Mouse (Mus musculus) neural tube, embryonic 14.5 days (tissue): ENCODE measurements around the gene Tmem168. TPM values are rescaled to one million over a fixed set of nuclear protein-coding genes. Genes with fewer than 3 reads are reported as not detected.

Experiments
- ATAC-seq: fragments of 200-750 bp; cut with Nextera tagmentation; 2 replicates; pipeline ENCODE4 v1.8.0; 2017; ENCODE audit warnings: low read depth, mild to moderate bottlenecking, moderate TSS enrichment, moderate library complexity
- H3K27ac ChIP-seq: fragments of 300-500 bp; sonication (generic); 2 replicates; pipeline ENCODE4 v1.5.1; 2014; ENCODE audit warnings: low read depth, mild to moderate bottlenecking, control low read depth, low read length, moderate library complexity, mixed read lengths
- H3K27me3 ChIP-seq: fragments of 300-500 bp; sonication (generic); 2 replicates; pipeline ENCODE4 v1.6.1; 2014; ENCODE audit warnings: low read length; ENCODE audit not compliant: control insufficient read depth, insufficient read depth
- H3K36me3 ChIP-seq: fragments of 300-500 bp; sonication (generic); 2 replicates; pipeline ENCODE4 v1.6.1; 2014; ENCODE audit warnings: low read length, mixed read lengths; ENCODE audit not compliant: control insufficient read depth, insufficient read depth
- H3K4me1 ChIP-seq: fragments of 300-500 bp; sonication (generic); 2 replicates; pipeline ENCODE4 v1.6.1; 2014; ENCODE audit warnings: low read length; ENCODE audit not compliant: control insufficient read depth, insufficient read depth
- H3K4me2 ChIP-seq: fragments of 300-500 bp; sonication (generic); 2 replicates; pipeline ENCODE4 v1.6.1; 2014; ENCODE audit warnings: mild to moderate bottlenecking, low read depth, low read length, control low read depth
- H3K4me3 ChIP-seq: fragments of 300-500 bp; sonication (generic); 2 replicates; pipeline ENCODE4 v1.5.1; 2014; ENCODE audit warnings: low read depth, low read length, control low read depth, mixed read lengths
- H3K9ac ChIP-seq: fragments of 300-500 bp; sonication (generic); replicated peaks from 2 replicates; pipeline ENCODE4 v1.6.1; 2014; ENCODE audit warnings: low read depth, mild to moderate bottlenecking, control low read depth, low read length, mixed read lengths
- H3K9me3 ChIP-seq: fragments of 300-500 bp; sonication (generic); 2 replicates; pipeline ENCODE4 v1.6.1; 2016; ENCODE audit warnings: low read length; ENCODE audit not compliant: control insufficient read depth
- WGBS: fragments of 180-500 bp; shearing (Covaris S2); extraction: QIAGEN DNeasy Blood & Tissue Kit; methylation state at CpG from one replicate; pipeline ENCODE4 v1.1.7; 2014; 5-methylcytosine and 5-hydroxymethylcytosine counted together
- polyA plus RNA-seq: library from polyadenylated mRNA; unstranded; fragments of >200 nt; fragmentation: Nextera tagmentation; extraction: Ambion mirVana; gene quantifications from 2 replicates; pipeline ENCODE4 v1.2.1, GENCODE M21; 2014

The Tmem168 gene
- polyA plus RNA-seq, result 25.0 and 28.9 TPM in 2 replicates

- no peaks in the 10 kb centered on the region for H3K9me3 ChIP-seq
- H3K27me3 ChIP-seq, result no peaks in the 10 kb centered on the region; the same call in 1 of the 2 replicates
- peak within 1 kb of the TSS; percentile 83 for H3K4me3 ChIP-seq
- WGBS, result 2% methylated on average over 63 of the region's 71 CpGs
- peaks cover 8% of the 10 kb centered on the region; the same call in 1 of the 2 replicates for H3K4me1 ChIP-seq
- H3K27ac ChIP-seq, result peak within 1 kb of the TSS; percentile 90
- ATAC-seq, result peak; percentile 95
- peak within 1 kb of the TSS; percentile 82 for H3K9ac ChIP-seq
- peak within 1 kb of the TSS; percentile 71 for H3K4me2 ChIP-seq
- H3K36me3 ChIP-seq, result no peaks in the 10 kb centered on the region
These were observed at the start of gene Tmem168 for GRCm38 (mm10) chr6:13607621-13608493. Gene Tmem168, minus strand, starts transcription at chr6:13608100.

GRCm38 (mm10) chr6:13654081-13654480 is 46.2 kb upstream of the Tmem168 start:
- Histone ChIP-seq H3K9me3 (no peaks in the 10 kb centered on the region), H3K4me1 (no peaks in the 10 kb centered on the region), H3K27ac (no peak overlapping the region), H3K9ac (no peak overlapping the region), H3K4me3 (no peak overlapping the region), H3K36me3 (no peaks in the 10 kb centered on the region), H3K27me3 (no peaks in the 10 kb centered on the region), H3K4me2 (no peak overlapping the region)
- no peak for ATAC-seq

DNA sequence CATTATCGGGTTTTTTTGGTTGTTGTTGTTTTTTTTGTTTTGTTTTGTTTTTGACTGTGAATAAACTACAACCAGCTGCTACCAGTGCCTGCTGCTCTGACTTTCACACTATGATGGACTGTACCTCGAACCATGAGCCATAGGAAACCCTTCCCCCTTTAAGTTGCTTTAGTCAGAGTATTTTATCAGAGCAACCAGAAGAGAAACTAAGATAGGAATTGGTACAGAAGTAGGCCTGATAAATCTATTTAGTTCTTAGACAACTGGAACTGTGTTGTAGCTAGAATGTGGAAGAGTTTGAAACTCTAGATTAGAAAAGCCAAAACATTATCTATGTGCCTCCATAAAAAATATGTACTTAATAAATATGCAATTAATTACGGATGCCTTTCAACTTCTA is 44.4 kb upstream of the Tmem168 start:
- H3K4me2 ChIP-seq, result no peak overlapping the region
- H3K27me3 ChIP-seq, result no peaks in the 10 kb centered on the region
- H3K4me1 ChIP-seq, result no peaks in the 10 kb centered on the region
- no peak overlapping the region for H3K4me3 ChIP-seq
- 96% methylated on average over 3 of the region's 3 CpGs for WGBS
- ATAC-seq, result no peak
- no peak overlapping the region for H3K27ac ChIP-seq
- no peaks in the 10 kb centered on the region for H3K36me3 ChIP-seq
- H3K9ac ChIP-seq, result no peak overlapping the region
- no peaks in the 10 kb centered on the region for H3K9me3 ChIP-seq

DNA sequence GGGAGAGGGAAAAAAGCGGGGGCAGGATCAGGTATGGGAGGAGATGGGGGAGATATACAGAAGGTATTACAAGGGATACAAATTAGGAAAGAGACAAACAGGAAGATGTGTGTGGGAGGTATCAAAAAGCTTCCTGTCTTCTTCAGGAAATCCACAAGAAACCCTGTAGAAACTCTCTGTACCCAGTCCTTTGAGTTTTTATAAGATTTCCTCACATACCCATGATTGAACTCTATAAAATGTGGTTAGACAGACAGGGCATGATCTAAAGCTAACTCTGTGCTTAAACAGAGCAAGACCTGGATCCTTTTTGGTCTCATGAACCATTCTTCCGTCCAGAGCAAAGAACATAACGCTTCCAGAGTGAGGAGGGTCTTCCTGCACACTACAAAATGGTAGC is 43.0 kb upstream of the Tmem168 start:
- no peaks in the 10 kb centered on the region for H3K4me1 ChIP-seq
- 96% methylated on average over 3 of the region's 3 CpGs for WGBS
- no peak overlapping the region for H3K4me3 ChIP-seq
- H3K9me3 ChIP-seq, result no peaks in the 10 kb centered on the region; the same call in 1 of the 2 replicates
- no peak overlapping the region for H3K27ac ChIP-seq
- H3K4me2 ChIP-seq, result no peak overlapping the region
- H3K9ac ChIP-seq, result no peak overlapping the region
- H3K36me3 ChIP-seq, result no peaks in the 10 kb centered on the region
- no peak for ATAC-seq
- H3K27me3 ChIP-seq, result no peaks in the 10 kb centered on the region

- no peaks in the 10 kb centered on the region; the same call in 1 of the 2 replicates for H3K9me3 ChIP-seq
- H3K9ac ChIP-seq, result no peak overlapping the region
- no peak overlapping the region for H3K4me2 ChIP-seq
- no peaks in the 10 kb centered on the region for H3K27me3 ChIP-seq
- no peaks in the 10 kb centered on the region for H3K36me3 ChIP-seq
- no peak overlapping the region for H3K27ac ChIP-seq
- H3K4me1 ChIP-seq, result no peaks in the 10 kb centered on the region
- H3K4me3 ChIP-seq, result no peak overlapping the region
- ATAC-seq, result no peak
These were observed 40.4 kb upstream of the Tmem168 start for GRCm38 (mm10) chr6:13648305-13648704.

- H3K4me1 ChIP-seq, result no peaks in the 10 kb centered on the region
- no peak overlapping the region for H3K4me3 ChIP-seq
- no peak for ATAC-seq
- no peaks in the 10 kb centered on the region for H3K36me3 ChIP-seq
- H3K27me3 ChIP-seq, result no peaks in the 10 kb centered on the region
- H3K27ac ChIP-seq, result no peak overlapping the region
- no peak overlapping the region for H3K9ac ChIP-seq
- no peak overlapping the region for H3K4me2 ChIP-seq
- WGBS, result 85% methylated on average over 3 of the region's 3 CpGs
- no peaks in the 10 kb centered on the region for H3K9me3 ChIP-seq
These were observed 28.7 kb upstream of the Tmem168 start for GRCm38 (mm10) chr6:13636582-13636989.

DNA sequence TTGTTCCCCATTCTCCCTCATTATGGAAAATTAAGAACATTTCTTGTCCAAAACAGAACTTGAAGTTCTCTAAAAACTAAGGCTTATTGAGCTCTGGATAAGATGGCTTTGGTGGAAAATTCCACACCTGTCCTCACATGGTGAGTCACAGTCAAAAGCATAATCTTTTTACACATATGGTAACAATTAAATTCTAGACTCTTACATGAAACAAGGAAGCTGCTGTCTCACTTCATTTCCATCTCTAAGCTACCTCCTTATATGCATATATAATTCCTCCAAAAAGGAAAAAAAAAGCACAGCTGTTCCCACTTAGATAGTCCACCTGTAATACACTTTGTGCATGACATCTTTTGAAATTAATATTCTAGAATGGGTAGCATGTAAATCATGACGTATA is 24.7 kb upstream of the Tmem168 start:
- H3K36me3 ChIP-seq, result 0 out of 2 replicates have a peak, but pooled peaks cover 3% of the 10 kb centered on the region
- WGBS, result 94% methylated on average over 1 of the region's 1 CpGs
- no peak overlapping the region for H3K9ac ChIP-seq
- H3K4me3 ChIP-seq, result no peak overlapping the region
- no peaks in the 10 kb centered on the region for H3K27me3 ChIP-seq
- no peaks in the 10 kb centered on the region for H3K9me3 ChIP-seq
- no peaks in the 10 kb centered on the region for H3K4me1 ChIP-seq
- no peak overlapping the region for H3K27ac ChIP-seq
- no peak for ATAC-seq
- no peak overlapping the region for H3K4me2 ChIP-seq

DNA sequence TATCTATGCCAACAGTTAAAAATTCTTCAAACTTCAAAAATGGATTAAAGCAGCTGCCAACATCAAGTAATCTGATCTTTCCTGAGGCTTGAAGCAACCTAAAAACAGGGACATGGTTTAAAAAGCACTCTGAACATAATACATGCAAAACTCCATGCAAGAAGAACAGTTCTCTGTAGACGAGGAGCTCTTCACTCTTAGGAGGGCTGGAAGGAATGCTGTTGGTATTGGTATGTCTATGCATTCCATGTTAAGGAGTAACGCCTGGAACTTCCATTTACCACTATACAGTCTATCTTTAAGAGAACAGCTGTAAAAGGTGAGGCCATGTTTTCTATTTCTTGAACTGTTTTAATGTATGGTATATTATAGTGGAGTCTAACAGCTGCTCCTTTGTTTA is 22.7 kb upstream of the Tmem168 start:
- ATAC-seq, result no peak
- WGBS, result 86% methylated on average over 2 of the region's 2 CpGs
- H3K4me2 ChIP-seq, result no peak overlapping the region
- no peak overlapping the region for H3K4me3 ChIP-seq
- no peaks in the 10 kb centered on the region for H3K27me3 ChIP-seq
- H3K36me3 ChIP-seq, result 0 out of 2 replicates have a peak, but pooled peaks cover 3% of the 10 kb centered on the region
- no peaks in the 10 kb centered on the region for H3K9me3 ChIP-seq
- no peak overlapping the region for H3K9ac ChIP-seq
- H3K27ac ChIP-seq, result no peak overlapping the region
- H3K4me1 ChIP-seq, result no peaks in the 10 kb centered on the region

GRCm38 (mm10) chr6:13619618-13620017 is 11.7 kb upstream of the Tmem168 start:
- no peak overlapping the region for H3K4me3 ChIP-seq
- H3K36me3 ChIP-seq, result no peaks in the 10 kb centered on the region
- 88% methylated on average over 2 of the region's 2 CpGs for WGBS
- H3K27me3 ChIP-seq, result no peaks in the 10 kb centered on the region
- no peak overlapping the region for H3K4me2 ChIP-seq
- H3K4me1 ChIP-seq, result no peaks in the 10 kb centered on the region
- no peak overlapping the region for H3K27ac ChIP-seq
- no peaks in the 10 kb centered on the region for H3K9me3 ChIP-seq
- ATAC-seq, result no peak
- no peak overlapping the region for H3K9ac ChIP-seq
